Mouse (Mus musculus) adrenal gland (tissue): Measurements from ENCODE around the gene Cct7.

Source experiments
- intact Hi-C: fragments of 180-260 bp; cut with DNase I; formaldehyde crosslinking; loops from one replicate; pipeline ENCODE4 v1.15.1; 2025

Gene Cct7

GRCm38 (mm10) chr6:85501571-85502102 is 50.3 kb downstream of the Cct7 start:
- intact Hi-C loops, result no loop called here

GRCm38 (mm10) chr6:85502103-85502910 is 51.0 kb downstream of the Cct7 start:
- intact Hi-C loops, result no loop called here

GRCm38 (mm10) chr6:85502911-85503250 is 51.6 kb downstream of the Cct7 start, which contains the start of gene Fbxo41:
TSS of gene Fbxo41 (minus strand) at chr6:85502994.
- intact Hi-C loops, result no loop called here

GRCm38 (mm10) chr6:85504908-85505307 is 53.6 kb downstream of the Cct7 start:
- intact Hi-C loops, result no loop called here

GRCm38 (mm10) chr6:85508602-85509001 is 57.3 kb downstream of the Cct7 start:
- intact Hi-C loops, result no loop called here

GRCm38 (mm10) chr6:85510476-85510875 is 59.2 kb downstream of the Cct7 start:
- intact Hi-C loops, result loop anchor here (5.0 kb wide), 1 partner anchor 48 kb away; no protein-coding TSS in a partner anchor

GRCm38 (mm10) chr6:85511286-85512055 is 60.2 kb downstream of the Cct7 start:
- intact Hi-C loops, result loop anchor here (5.0 kb wide), 1 partner anchor 49 kb away; no protein-coding TSS in a partner anchor

- intact Hi-C loops, result loop anchor here (5.0 kb wide), 1 partner anchor 50 kb away; no protein-coding TSS in a partner anchor
Observed at GRCm38 (mm10) chr6:85512056-85512440, 60.7 kb downstream of the Cct7 start.

GRCm38 (mm10) chr6:85512577-85513530 is 61.5 kb downstream of the Cct7 start:
- intact Hi-C loops, result loop anchor here (5.0 kb wide), 1 partner anchor 51 kb away; no protein-coding TSS in a partner anchor

- intact Hi-C loops, result loop anchor here (5.0 kb wide), 1 partner anchor 51 kb away; no protein-coding TSS in a partner anchor
Observed at GRCm38 (mm10) chr6:85513531-85513910, 62.2 kb downstream of the Cct7 start, which contains the start of gene Egr4. TSS of gene Egr4 (minus strand) at chr6:85513589.

GRCm38 (mm10) chr6:85515941-85516340 is 64.6 kb downstream of the Cct7 start:
- intact Hi-C loops, result no loop called here
